Mouse (Mus musculus) E14TG2a.4 (cell line): ENCODE data around the gene Actrt1.

Experiments used
- CTCF ChIP-seq: conservative IDR thresholded peaks from 2 replicates; pipeline ENCODE4 v1.5.1; 2014; ENCODE audit warnings: low read length
- NANOG ChIP-seq: IDR thresholded peaks from 2 replicates; pipeline ENCODE4 v1.6.1; 2014; ENCODE audit warnings: borderline replicate concordance, low read length, mixed read lengths
- POU5F1 ChIP-seq: IDR thresholded peaks from 2 replicates; pipeline ENCODE4 v1.6.1; 2014; ENCODE audit warnings: low read length, borderline replicate concordance

DNA sequence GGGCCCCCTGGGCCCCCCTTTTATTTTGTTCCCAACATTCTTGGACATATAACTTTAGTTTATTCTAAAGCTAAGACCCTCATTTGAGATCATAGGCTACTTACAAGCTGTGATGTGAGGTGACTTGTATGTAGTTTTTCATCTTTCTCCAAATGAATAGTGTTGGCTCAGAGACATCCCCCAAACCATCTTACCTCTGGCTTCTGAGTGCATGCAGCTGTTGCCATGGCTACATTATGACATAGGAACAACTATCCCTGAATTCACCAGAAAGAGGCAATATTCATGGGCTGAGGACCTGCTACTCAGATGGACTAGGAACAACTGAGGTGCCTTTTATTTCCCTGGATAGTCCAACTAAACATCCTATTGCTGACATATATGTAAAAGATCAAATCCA, at the start of gene Actrt1:
- TF ChIP-seq CTCF (no peak), POU5F1 (no peak), NANOG (no peak)
